Comparison of ENCODE assay signal across 15 mouse cellular contexts in the genomic region with DNA sequence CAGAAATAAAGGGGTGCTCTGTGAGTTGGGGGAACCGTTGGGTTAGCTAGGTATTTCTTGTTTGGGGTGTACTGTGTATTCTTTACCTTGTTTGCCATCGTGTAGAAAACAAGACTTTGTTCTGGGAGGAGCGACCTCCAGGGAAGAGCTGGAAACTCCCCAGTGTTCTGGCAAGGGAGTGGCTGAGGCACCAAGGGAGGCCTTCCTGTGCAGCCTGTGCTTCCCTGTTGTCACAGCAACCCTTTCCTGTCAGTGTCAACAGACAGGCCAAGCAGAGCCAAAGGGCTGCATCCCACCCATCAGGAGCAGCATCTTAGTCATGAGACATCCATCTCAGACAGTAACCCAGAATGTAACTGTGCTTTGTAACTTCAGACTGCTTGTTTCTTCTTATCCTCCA.
DNase-seq lines count a peak whose midpoint lies in the region; ATAC-seq lines count a peak whose summit lies in the region.
"Had no signal": no experiment of that assay in that cellular context is flagged by ENCODE, and none has a peak within 500 bp of the region (broad histone marks: within the 10 kb centered on the region; RNA-seq: fewer than 3 reads in every experiment).

No protein-coding gene starts in this region.

- peak; percentile 4 for DNase-seq in adrenal gland, postnatal 10 days
- DNase-seq in adrenal gland, adult (ENCODE audit: inconsistent age in 2 of 2, low spot score in 1 of 2), result no peak
- peak; percentile 14 to 20 for DNase-seq in kidney, postnatal 36 days
- DNase-seq in embryonic facial prominence, embryonic 10.5 days (ENCODE audit: low spot score), result peak; percentile 12
- peak; percentile 30 for DNase-seq in lung, postnatal 36 days
- DNase-seq in MN1 (ENCODE audit: low spot score), result no peak
- no peak for DNase-seq in thymus, postnatal 25 days
- DNase-seq: midbrain, embryonic 14.5 days; right cerebral cortex, postnatal 14 days had no signal

- WGBS in kidney, embryonic 16.5 days, result 33% methylated on average over 3 of the region's 3 CpGs
- 39% methylated on average over 3 of the region's 3 CpGs for WGBS in embryonic facial prominence, embryonic 10.5 days

- H3K4me3 ChIP-seq in kidney, embryonic 16.5 days (ENCODE audit: low read length), result no peak overlapping the region
- H3K4me3 ChIP-seq in embryonic facial prominence, embryonic 10.5 days, result no peak overlapping the region
- H3K4me3 ChIP-seq: forebrain, embryonic 15.5 days; liver, embryonic 15.5 days; neural tube, embryonic 13.5 days had no signal

- H3K9me3 ChIP-seq in kidney, embryonic 16.5 days (ENCODE audit: low read length), result no peaks in the 10 kb centered on the region
- no peaks in the 10 kb centered on the region for H3K9me3 ChIP-seq in embryonic facial prominence, embryonic 10.5 days
- H3K9me3 ChIP-seq: forebrain, embryonic 15.5 days; G1E; liver, embryonic 15.5 days; neural tube, embryonic 13.5 days had no signal

- H3K9ac ChIP-seq in kidney, embryonic 16.5 days (replicated peaks; ENCODE audit: low read length), result no peak overlapping the region
- H3K9ac ChIP-seq: forebrain, embryonic 15.5 days; hindbrain, embryonic 14.5 days; liver, embryonic 15.5 days; neural tube, embryonic 13.5 days had no signal

- no peaks in the 10 kb centered on the region for H3K27me3 ChIP-seq in kidney, embryonic 16.5 days (ENCODE audit: insufficient read depth, low read length)
- H3K27me3 ChIP-seq in embryonic facial prominence, embryonic 10.5 days (replicated peaks; ENCODE audit: low read depth, poor library complexity, severe bottlenecking), result no peaks in the 10 kb centered on the region
- H3K27me3 ChIP-seq: forebrain, embryonic 15.5 days; liver, embryonic 15.5 days; neural tube, embryonic 13.5 days had no signal

- H3K4me1 ChIP-seq in kidney, embryonic 16.5 days (ENCODE audit: insufficient read depth, low read length), result no peaks in the 10 kb centered on the region
- no peaks in the 10 kb centered on the region for H3K4me1 ChIP-seq in embryonic facial prominence, embryonic 10.5 days
- H3K4me1 ChIP-seq: forebrain, embryonic 15.5 days; liver, embryonic 15.5 days; neural tube, embryonic 13.5 days had no signal

- no peak overlapping the region for H3K27ac ChIP-seq in kidney, embryonic 16.5 days (ENCODE audit: low read length)
- no peak overlapping the region for H3K27ac ChIP-seq in embryonic facial prominence, embryonic 10.5 days (replicated peaks)
- H3K27ac ChIP-seq: forebrain, embryonic 15.5 days; hindbrain, embryonic 14.5 days; liver, embryonic 15.5 days; neural tube, embryonic 13.5 days had no signal

- no peaks in the 10 kb centered on the region for H3K36me3 ChIP-seq in kidney, embryonic 16.5 days (ENCODE audit: insufficient read depth, low read length)
- no peaks in the 10 kb centered on the region for H3K36me3 ChIP-seq in embryonic facial prominence, embryonic 10.5 days (replicated peaks)
- H3K36me3 ChIP-seq: forebrain, embryonic 15.5 days; G1E; liver, embryonic 15.5 days; neural tube, embryonic 13.5 days had no signal

- H3K4me2 ChIP-seq in kidney, embryonic 16.5 days (replicated peaks; ENCODE audit: low read depth, low read length), result no peak overlapping the region
- H3K4me2 ChIP-seq: forebrain, embryonic 15.5 days; hindbrain, embryonic 14.5 days; liver, embryonic 15.5 days; neural tube, embryonic 13.5 days had no signal

- no peak for ATAC-seq in kidney, embryonic 16.5 days (ENCODE audit: low FRiP score, low TSS enrichment)
- ATAC-seq: forebrain, embryonic 15.5 days had no signal

Comparison
In these comparisons a context has a peak if more than half of its experiments do, and no peak if none do; other contexts are left out.
1. DNase-seq: peak in adrenal gland, postnatal 10 days (single experiment), kidney, postnatal 36 days (2 of 2), embryonic facial prominence, embryonic 10.5 days (single experiment) and lung, postnatal 36 days (single experiment); none in adrenal gland, adult (0 of 2), MN1 (single experiment) and thymus, postnatal 25 days (single experiment).